Mouse (Mus musculus) forebrain, embryonic 12.5 days (tissue): ENCODE measurements around the gene Per1. TPM values are rescaled to one million over a fixed set of nuclear protein-coding genes. Genes with fewer than 3 reads are reported as not detected.
A peak's percentile ranks its signal among the peaks of the same experiment; 100 is the strongest.

Experiments
- ATAC-seq: fragments of 200-750 bp; cut with Nextera tagmentation; 2 replicates; pipeline ENCODE4 v1.8.0; 2017; ENCODE audit warnings: moderate TSS enrichment; ENCODE audit not compliant: low FRiP score
- H3K27ac ChIP-seq: fragments of 300-500 bp; sonication (generic); 2 replicates; pipeline ENCODE4 v1.5.1; 2016; ENCODE audit warnings: mild to moderate bottlenecking
- H3K27me3 ChIP-seq: fragments of 300-500 bp; sonication (generic); 2 replicates; pipeline ENCODE4 v1.6.1; 2016; ENCODE audit warnings: mild to moderate bottlenecking
- H3K36me3 ChIP-seq: fragments of 300-500 bp; sonication (generic); replicated peaks from 2 replicates; pipeline ENCODE4 v1.6.1; 2016; ENCODE audit warnings: mild to moderate bottlenecking
- H3K4me1 ChIP-seq: fragments of 300-500 bp; sonication (generic); 2 replicates; pipeline ENCODE4 v1.6.1; 2016
- H3K4me2 ChIP-seq: fragments of 300-500 bp; sonication (generic); 2 replicates; pipeline ENCODE4 v1.6.1; 2016; ENCODE audit warnings: mild to moderate bottlenecking, moderate library complexity
- H3K4me3 ChIP-seq: fragments of 300-500 bp; sonication (generic); replicated peaks from 2 replicates; pipeline ENCODE4 v1.5.1; 2016; ENCODE audit warnings: mild to moderate bottlenecking
- H3K9ac ChIP-seq: fragments of 300-500 bp; sonication (generic); 2 replicates; pipeline ENCODE4 v1.6.1; 2016; ENCODE audit warnings: mild to moderate bottlenecking
- H3K9me3 ChIP-seq: fragments of 300-500 bp; sonication (generic); 2 replicates; pipeline ENCODE4 v1.6.1; 2016
- WGBS: fragments of 180-500 bp; shearing (Covaris S2); methylation state at CpG from one replicate; pipeline ENCODE4 v1.1.7; 2016; 5-methylcytosine and 5-hydroxymethylcytosine counted together
- polyA plus RNA-seq: library from polyadenylated mRNA; unstranded; fragments of >200 nt; fragmentation: Nextera tagmentation; extraction: Ambion mirVana; gene quantifications from 2 replicates; pipeline ENCODE4 v1.2.1, GENCODE M21; 2016

Per1 gene
- 7.8 and 12.3 TPM in 2 replicates for polyA plus RNA-seq

DNA sequence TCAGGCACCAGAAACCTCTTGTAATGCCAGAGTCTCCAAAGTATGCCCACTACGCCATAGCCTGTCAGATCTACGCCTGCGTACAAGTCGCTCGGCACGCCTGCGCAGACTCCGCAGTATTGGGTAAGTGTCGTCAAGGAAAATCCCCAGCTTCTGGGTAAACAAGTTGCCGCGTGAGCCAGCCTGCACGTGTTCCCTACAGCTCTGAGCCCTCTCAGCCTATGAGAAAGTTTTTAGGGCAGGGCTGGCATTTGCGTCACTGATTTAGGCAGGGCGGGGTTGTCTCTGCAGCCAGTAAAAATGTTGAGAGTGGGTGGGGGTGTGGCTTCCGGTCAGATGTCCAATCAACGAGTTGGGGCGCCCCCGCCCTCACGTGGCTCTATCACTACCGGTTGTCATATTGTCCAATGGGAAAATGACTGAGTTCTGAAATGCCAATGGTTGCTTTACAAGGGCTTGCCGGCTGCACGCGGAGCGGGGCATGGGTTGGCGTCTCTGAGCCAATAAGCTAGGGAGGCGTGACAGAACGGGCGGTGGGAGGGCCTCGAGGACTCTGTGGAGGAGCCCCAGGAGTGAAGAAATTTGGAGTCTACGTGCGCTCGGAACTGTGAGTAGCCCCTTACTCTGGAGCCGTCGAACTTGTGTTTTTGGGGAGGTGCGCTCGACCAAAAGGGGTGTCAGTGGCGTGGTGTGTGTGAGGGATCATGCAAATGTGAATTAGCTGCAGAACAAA lies at the start of gene Per1:
Gene Per1 (plus strand): TSS at position 521 of the 733 bp plus-strand sequence.
- WGBS = under 1% methylated on average over 37 of the region's 37 CpGs
- peak; percentile 93 for ATAC-seq
- peak within 1 kb of the TSS; percentile 72 for H3K4me2 ChIP-seq

DNA sequence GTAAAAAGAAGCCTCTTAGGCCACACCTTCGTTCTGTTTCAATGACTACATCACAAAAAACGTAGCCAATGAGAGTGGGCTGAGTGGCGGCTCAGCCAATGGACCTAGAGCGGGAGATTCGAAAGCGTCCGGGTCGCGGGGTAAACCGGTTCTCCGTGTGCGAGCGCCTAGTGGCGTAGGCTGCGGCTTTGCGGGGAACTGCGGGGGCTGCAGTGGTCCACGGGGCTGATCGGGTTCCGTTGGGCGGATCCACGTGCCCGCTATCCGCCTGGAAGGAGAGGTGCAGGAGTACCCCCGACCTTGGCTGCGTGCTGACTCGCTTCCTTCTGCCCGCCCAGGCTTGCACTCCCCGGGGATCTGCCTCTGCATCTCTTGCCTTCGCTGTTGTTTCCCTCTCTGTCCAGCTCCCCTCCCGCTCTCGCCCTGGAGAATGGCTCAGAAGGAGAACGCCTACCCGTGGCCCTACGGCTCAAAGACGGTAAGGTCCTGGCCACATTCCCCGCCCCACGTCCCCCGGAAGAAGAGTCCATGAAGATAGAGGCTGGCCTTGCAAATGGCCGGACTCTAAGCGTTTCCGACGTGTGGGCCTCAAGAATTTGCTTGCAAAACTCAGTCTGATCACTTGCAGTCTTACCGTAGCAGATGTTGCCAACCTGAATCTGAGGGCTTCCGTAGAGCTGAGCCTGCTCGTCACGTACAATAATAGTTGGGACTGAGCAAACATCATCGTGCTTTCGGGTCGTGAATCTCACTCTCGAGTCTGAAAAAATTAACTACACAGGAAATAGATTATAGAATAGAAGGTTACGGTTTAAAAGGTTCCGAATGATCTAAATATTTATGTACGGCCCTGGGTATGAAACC lies 49.3 kb upstream of the Per1 start, which contains the start of gene Aurkb:
Gene Aurkb (plus strand): TSS at position 117 of the 864 bp plus-strand sequence.
- WGBS = 1% methylated on average over 48 of the region's 54 CpGs

More for the DNA sequence above, at the start of gene Per1:
- peaks cover 67% of the 10 kb centered on the region for H3K4me1 ChIP-seq
- H3K9ac ChIP-seq = peak within 1 kb of the TSS; percentile 53
- peak within 1 kb of the TSS; percentile 66 for H3K27ac ChIP-seq
- H3K4me3 ChIP-seq = peak within 1 kb of the TSS; percentile 45
- H3K9me3 ChIP-seq = no peaks in the 10 kb centered on the region
- peaks cover 19% of the 10 kb centered on the region for H3K36me3 ChIP-seq
- no peaks in the 10 kb centered on the region for H3K27me3 ChIP-seq

DNA sequence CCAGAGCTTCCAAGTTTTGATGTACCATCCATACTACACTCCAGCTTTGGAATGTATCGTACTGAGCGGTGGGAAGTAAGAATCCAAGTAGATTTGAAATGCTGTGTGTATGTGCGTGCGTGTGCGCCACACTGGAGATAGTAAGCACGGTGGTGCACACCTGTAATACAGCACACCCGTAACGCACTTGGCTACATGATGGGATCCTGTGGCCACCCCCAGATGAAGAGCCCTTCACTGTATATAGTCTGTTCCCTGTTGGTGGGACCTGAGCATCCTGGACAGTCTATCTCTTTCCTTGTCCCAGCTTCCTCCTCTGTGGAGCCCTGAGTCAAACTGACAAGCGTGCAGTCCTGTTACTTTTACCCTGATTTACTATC lies 48.6 kb upstream of the Per1 start:
- Histone ChIP-seq H3K4me1 (peaks cover 39% of the 10 kb centered on the region), H3K9ac (peak overlapping the region; percentile 84), H3K27ac (0 out of 2 replicates have a peak overlapping the region, but pooled peaks have one; percentile 5), H3K27me3 (no peaks in the 10 kb centered on the region), H3K9me3 (no peaks in the 10 kb centered on the region), H3K4me3 (peak overlapping the region; percentile 75), H3K36me3 (peaks cover 39% of the 10 kb centered on the region), H3K4me2 (peak overlapping the region; percentile 75)
- no peak for ATAC-seq
- 23% methylated on average over 9 of the region's 9 CpGs for WGBS

More for the DNA sequence above, 49.3 kb upstream of the Per1 start, which contains the start of gene Aurkb:
- peak within 1 kb of the TSS; percentile 84 for H3K9ac ChIP-seq
- peak; percentile 79 for ATAC-seq
- H3K4me1 ChIP-seq = peaks cover 36% of the 10 kb centered on the region
- peaks cover 34% of the 10 kb centered on the region for H3K36me3 ChIP-seq
- peak within 1 kb of the TSS; percentile 75 for H3K4me2 ChIP-seq
- H3K9me3 ChIP-seq = no peaks in the 10 kb centered on the region
- H3K27ac ChIP-seq = peak within 1 kb of the TSS; percentile 89
- H3K27me3 ChIP-seq = no peaks in the 10 kb centered on the region
- H3K4me3 ChIP-seq = peak within 1 kb of the TSS; percentile 75

DNA sequence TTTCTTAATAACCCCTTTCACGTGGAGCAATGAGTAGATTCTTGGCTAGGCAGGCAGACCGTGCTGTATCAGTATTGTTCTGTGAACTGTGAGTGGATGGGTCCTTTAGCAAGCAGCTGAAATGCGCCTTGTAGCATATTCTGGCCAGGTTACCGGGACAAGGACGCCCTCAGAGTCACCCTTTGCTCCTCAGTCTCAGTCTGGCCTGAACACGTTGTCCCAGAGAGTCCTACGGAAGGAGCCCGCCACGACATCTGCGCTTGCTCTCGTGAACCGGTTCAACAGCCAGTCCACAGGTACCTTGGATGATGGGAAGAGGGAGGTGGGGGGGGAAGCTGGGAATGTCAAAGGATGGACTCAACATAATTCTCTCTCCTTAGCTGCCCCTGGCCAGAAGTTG lies 47.4 kb upstream of the Per1 start:
- 94% methylated on average over 12 of the region's 12 CpGs for WGBS
- Histone ChIP-seq H3K4me3 (peak overlapping the region; percentile 75), H3K36me3 (peaks cover 44% of the 10 kb centered on the region), H3K9me3 (no peaks in the 10 kb centered on the region), H3K9ac (peak overlapping the region; percentile 17), H3K27me3 (no peaks in the 10 kb centered on the region), H3K27ac (no peak overlapping the region), H3K4me2 (peak overlapping the region; percentile 75), H3K4me1 (peaks cover 39% of the 10 kb centered on the region)
- no peak for ATAC-seq

DNA sequence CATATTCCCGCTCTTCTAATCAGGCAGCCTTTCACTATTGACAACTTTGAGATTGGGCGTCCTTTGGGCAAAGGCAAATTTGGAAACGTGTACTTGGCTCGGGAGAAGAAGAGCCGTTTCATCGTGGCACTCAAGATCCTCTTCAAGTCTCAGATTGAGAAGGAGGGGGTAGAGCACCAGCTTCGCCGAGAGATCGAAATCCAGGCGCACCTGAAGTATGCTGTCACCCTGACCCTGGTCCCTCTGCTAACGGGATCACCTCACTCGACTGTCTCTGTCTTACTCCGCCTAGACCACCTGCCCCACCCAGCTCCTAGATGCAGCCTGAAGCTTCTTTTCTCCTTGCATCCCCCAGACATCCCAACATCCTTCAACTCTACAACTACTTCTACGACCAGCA lies 46.9 kb upstream of the Per1 start:
- Histone ChIP-seq H3K27me3 (no peaks in the 10 kb centered on the region), H3K4me3 (no peak overlapping the region), H3K27ac (no peak overlapping the region), H3K4me2 (0 out of 2 replicates have a peak overlapping the region, but pooled peaks have one; percentile 75), H3K9me3 (no peaks in the 10 kb centered on the region), H3K4me1 (peaks cover 39% of the 10 kb centered on the region), H3K36me3 (peaks cover 46% of the 10 kb centered on the region), H3K9ac (no peak overlapping the region)
- ATAC-seq = no peak
- 93% methylated on average over 14 of the region's 14 CpGs for WGBS

DNA sequence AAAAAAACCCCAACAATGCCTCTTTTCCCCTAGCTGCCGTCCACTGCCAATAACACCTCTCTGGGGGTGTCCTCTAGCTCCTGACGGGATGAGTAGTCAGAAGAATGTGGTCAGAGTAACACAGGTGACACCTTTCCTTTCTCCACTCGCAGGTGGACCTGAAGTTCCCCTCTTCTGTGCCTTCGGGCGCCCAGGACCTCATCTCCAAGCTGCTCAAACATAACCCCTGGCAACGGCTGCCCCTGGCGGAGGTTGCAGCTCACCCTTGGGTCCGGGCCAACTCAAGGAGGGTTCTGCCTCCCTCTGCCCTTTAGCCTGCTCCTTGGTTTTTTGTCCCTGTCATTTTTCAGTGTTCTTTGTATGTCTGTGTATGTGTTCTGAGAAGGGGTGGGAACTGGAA lies 44.3 kb upstream of the Per1 start:
- Histone ChIP-seq H3K4me2 (no peak overlapping the region), H3K36me3 (peaks cover 59% of the 10 kb centered on the region), H3K4me3 (no peak overlapping the region), H3K27ac (no peak overlapping the region), H3K9ac (no peak overlapping the region), H3K27me3 (no peaks in the 10 kb centered on the region), H3K4me1 (peaks cover 39% of the 10 kb centered on the region), H3K9me3 (no peaks in the 10 kb centered on the region)
- 85% methylated on average over 8 of the region's 8 CpGs for WGBS
- ATAC-seq = no peak

DNA sequence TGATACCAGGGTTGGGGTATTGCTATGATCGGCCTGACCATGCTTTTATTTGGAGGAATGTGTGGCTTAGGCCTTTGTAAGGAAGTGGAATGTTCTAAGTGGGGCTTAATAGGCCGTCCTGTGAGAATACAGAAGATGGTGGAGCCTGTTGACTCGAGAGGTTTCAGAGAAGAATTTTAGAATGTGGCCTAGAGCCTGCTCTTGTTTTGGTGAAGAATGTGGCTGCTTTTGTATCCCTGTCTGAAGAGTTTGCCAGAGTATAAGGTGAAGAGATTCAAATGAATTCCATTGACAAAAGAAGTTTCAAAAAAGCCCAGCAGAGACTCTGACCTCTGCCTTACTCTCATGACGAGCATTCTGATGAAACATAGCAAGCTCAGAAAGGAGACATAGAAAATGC lies 43.2 kb upstream of the Per1 start:
- ATAC-seq = no peak
- Histone ChIP-seq H3K4me2 (no peak overlapping the region), H3K27ac (no peak overlapping the region), H3K27me3 (no peaks in the 10 kb centered on the region), H3K4me3 (no peak overlapping the region), H3K9me3 (no peaks in the 10 kb centered on the region), H3K9ac (no peak overlapping the region), H3K4me1 (peaks cover 32% of the 10 kb centered on the region), H3K36me3 (peaks cover 59% of the 10 kb centered on the region)
- 50% methylated on average over 4 of the region's 4 CpGs for WGBS

DNA sequence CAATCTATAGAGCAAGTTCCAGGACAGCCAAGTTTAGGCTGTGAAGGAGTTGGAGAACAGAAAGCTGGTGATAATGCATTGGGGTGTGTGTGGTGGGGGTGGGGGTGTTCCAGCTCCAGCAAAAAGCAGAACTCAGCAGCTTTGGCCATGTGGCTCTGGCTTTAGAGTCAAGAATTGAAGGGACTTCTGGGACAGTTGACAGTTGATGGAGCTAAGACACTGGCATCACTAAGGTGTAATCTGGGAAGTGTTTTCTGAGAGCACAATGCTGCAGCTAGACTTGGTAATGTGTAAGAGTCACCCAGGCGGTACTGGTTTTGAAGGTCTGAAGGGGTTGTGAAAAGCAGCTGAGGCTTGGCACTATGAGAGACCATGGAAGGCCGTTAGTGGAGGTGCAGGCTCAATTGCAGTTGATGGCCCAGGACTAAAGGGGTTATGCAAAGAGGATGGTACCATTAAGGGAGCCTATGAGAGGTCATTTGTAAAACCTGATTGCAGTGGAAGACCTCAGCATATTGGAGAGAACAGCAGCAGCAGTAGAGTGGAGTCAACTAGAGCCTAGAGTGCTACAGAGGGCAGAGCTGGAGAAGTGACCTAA lies 42.1 kb upstream of the Per1 start:
- Histone ChIP-seq H3K9ac (no peak overlapping the region), H3K36me3 (peaks cover 52% of the 10 kb centered on the region), H3K4me2 (no peak overlapping the region), H3K9me3 (no peaks in the 10 kb centered on the region), H3K27me3 (no peaks in the 10 kb centered on the region), H3K27ac (no peak overlapping the region), H3K4me1 (peaks cover 21% of the 10 kb centered on the region), H3K4me3 (no peak overlapping the region)
- WGBS = 91% methylated on average over 2 of the region's 2 CpGs
- no peak for ATAC-seq

DNA sequence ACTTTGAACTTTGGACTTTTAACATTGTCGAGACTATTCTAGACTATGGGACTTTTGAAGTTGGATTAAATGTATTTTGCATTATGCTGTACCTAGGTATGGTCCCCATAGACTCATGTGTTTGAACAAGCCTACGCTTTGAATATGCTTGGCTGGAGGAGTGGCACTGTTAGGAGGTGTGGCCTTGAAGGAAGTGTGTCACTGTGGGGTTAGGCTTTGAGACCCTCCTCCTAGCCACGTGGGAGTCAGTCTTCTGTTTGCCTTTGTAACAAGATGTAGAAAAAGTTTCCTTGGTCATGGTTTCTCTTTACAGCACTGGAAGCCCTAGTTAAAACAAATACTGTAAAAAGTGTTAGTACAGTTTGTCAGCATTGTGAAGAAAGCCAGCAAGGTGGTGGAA lies 41.2 kb upstream of the Per1 start:
- Histone ChIP-seq H3K27ac (no peak overlapping the region), H3K36me3 (peaks cover 43% of the 10 kb centered on the region), H3K27me3 (no peaks in the 10 kb centered on the region), H3K9me3 (no peaks in the 10 kb centered on the region), H3K9ac (no peak overlapping the region), H3K4me2 (no peak overlapping the region), H3K4me3 (no peak overlapping the region), H3K4me1 (peaks cover 19% of the 10 kb centered on the region)
- no peak for ATAC-seq
- WGBS = 73% methylated on average over 3 of the region's 3 CpGs

DNA sequence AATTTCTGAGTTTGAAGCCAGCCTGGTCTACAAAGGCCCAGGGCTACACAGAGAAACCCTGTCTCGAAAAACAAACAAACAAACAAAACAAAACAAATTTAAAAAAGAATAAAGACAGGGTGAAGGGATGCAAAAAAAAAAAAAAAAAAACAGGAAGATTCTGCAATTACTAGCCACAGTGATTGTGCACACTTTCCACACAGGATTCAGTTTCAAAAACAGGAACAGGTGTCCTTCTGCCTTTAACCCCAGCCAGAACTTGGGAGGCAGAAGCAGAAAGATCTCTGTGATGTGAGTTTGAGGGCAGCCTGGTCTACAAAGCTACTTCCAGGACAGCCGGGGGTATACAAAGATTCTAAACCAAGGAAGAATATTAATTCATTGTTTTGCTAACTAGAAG lies 36.8 kb upstream of the Per1 start:
- Histone ChIP-seq H3K4me1 (peaks cover 22% of the 10 kb centered on the region), H3K4me2 (peak overlapping the region; percentile 98), H3K4me3 (peak overlapping the region; percentile 90), H3K36me3 (peaks cover 12% of the 10 kb centered on the region), H3K27me3 (no peaks in the 10 kb centered on the region; the same call in 1 of the 2 replicates), H3K9ac (peak overlapping the region; percentile 66), H3K27ac (peak overlapping the region; percentile 82; the same call in 1 of the 2 replicates), H3K9me3 (no peaks in the 10 kb centered on the region)
- WGBS = 72% methylated on average over 2 of the region's 2 CpGs
- no peak for ATAC-seq

DNA sequence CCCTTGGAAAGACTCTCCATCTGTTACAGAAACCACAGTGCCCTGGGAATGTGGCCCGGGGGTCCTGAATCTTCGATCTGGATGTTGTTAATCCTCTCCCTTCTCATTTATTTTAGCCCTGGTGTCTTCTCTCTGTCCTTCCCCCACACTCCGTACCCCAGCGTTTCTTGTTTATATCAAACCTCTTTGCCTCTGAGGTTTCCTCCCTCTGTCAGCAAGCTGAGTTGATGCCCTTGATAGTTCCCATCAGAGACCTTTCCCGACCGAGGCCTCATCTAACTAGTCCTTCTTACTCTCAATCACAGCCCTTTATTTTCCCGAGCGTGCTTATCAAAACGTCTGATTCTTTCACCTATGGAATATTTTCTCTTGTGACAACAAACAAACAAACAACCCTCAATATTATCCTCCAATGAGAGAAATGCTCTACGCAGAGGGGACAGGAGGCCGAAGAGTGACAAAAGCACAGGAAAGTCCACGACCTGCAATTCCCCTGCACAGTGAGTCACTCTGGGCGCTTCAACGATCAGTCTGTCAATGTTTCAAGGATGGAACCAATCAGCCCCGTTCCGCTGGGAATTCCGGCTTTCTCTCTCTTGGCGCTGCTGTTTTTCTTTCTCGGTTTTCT lies 36.2 kb upstream of the Per1 start:
- H3K4me3 ChIP-seq = peak overlapping the region; percentile 90
- peak overlapping the region; percentile 82 for H3K27ac ChIP-seq
- peak overlapping the region; percentile 66 for H3K9ac ChIP-seq
- ATAC-seq = no peak
- H3K36me3 ChIP-seq = peaks cover 7% of the 10 kb centered on the region
- H3K9me3 ChIP-seq = no peaks in the 10 kb centered on the region
- peak overlapping the region; percentile 98 for H3K4me2 ChIP-seq
- no peaks in the 10 kb centered on the region; the same call in 1 of the 2 replicates for H3K27me3 ChIP-seq
- peaks cover 22% of the 10 kb centered on the region for H3K4me1 ChIP-seq
- under 1% methylated on average over 19 of the region's 19 CpGs for WGBS
